Mouse (Mus musculus) heart, embryonic 14.5 days (tissue): Measurements from ENCODE around the gene Antxr2. TPM values are rescaled to one million over a fixed set of nuclear protein-coding genes. Genes with fewer than 3 reads are reported as not detected.

Source experiments
- ATAC-seq: fragments of 200-750 bp; cut with Nextera tagmentation; 2 replicates; pipeline ENCODE4 v1.8.0; 2017; ENCODE audit warnings: low read depth, moderate TSS enrichment; ENCODE audit not compliant: insufficient number of reproducible peaks, insufficient read depth, low FRiP score
- H3K27ac ChIP-seq, 2 experiments: fragments of 200-500 bp in 1 of 2; fragments of 300-500 bp in 1 of 2; sonication (generic) in 1 of 2; replicated peaks in 1 of 2; 2 replicates each; pipeline ENCODE4 v1.5.1; 2012 to 2014; ENCODE audit warnings: low read depth in 2 of 2, low read length in 2 of 2, control low read depth in 1 of 2, mild to moderate bottlenecking in 1 of 2, mixed read lengths in 1 of 2; ENCODE audit not compliant: control insufficient read depth in 1 of 2, insufficient read depth in 1 of 2
- H3K27me3 ChIP-seq: fragments of 300-500 bp; sonication (generic); 2 replicates; pipeline ENCODE4 v1.6.1; 2014; ENCODE audit warnings: mild to moderate bottlenecking, low read length, control low read depth; ENCODE audit not compliant: control insufficient read depth, insufficient read depth
- H3K36me3 ChIP-seq: fragments of 300-500 bp; sonication (generic); 2 replicates; pipeline ENCODE4 v1.6.1; 2014; ENCODE audit warnings: mild to moderate bottlenecking, control low read depth, low read length, mixed read lengths; ENCODE audit not compliant: control insufficient read depth, insufficient read depth
- H3K4me1 ChIP-seq, 2 experiments: fragments of 200-500 bp in 1 of 2; fragments of 300-500 bp in 1 of 2; sonication (generic) in 1 of 2; 2 replicates each; pipeline ENCODE4 v1.6.1; 2012 to 2014; ENCODE audit warnings: low read length in 2 of 2, control low read depth in 1 of 2, mixed read lengths in 1 of 2; ENCODE audit not compliant: control insufficient read depth in 2 of 2, insufficient read depth in 2 of 2
- H3K4me2 ChIP-seq: fragments of 300-500 bp; sonication (generic); 2 replicates; pipeline ENCODE4 v1.6.1; 2014; ENCODE audit warnings: mild to moderate bottlenecking, low read length
- H3K4me3 ChIP-seq, 2 experiments: fragments of 200-500 bp in 1 of 2; fragments of 300-500 bp in 1 of 2; sonication (generic) in 1 of 2; 2 replicates each; pipeline ENCODE4 v1.5.1; 2012 to 2014; ENCODE audit warnings: low read length in 2 of 2, mild to moderate bottlenecking in 2 of 2, control low read depth in 1 of 2, low read depth in 1 of 2, moderate library complexity in 1 of 2; ENCODE audit not compliant: control insufficient read depth in 1 of 2, insufficient read depth in 1 of 2
- H3K9ac ChIP-seq: fragments of 300-500 bp; sonication (generic); 2 replicates; pipeline ENCODE4 v1.6.1; 2014; ENCODE audit warnings: mild to moderate bottlenecking, low read length
- H3K9me3 ChIP-seq: fragments of 300-500 bp; sonication (generic); 2 replicates; pipeline ENCODE4 v1.6.1; 2016; ENCODE audit warnings: low read length, control low read depth; ENCODE audit not compliant: control insufficient read depth
- WGBS: fragments of 180-500 bp; shearing (Covaris S2); extraction: QIAGEN DNeasy Blood & Tissue Kit; methylation state at CpG from one replicate; pipeline ENCODE4 v1.1.7; 2014; 5-methylcytosine and 5-hydroxymethylcytosine counted together
- polyA plus RNA-seq: library from polyadenylated mRNA; unstranded; fragments of >200 nt; fragmentation: Nextera tagmentation; extraction: Ambion mirVana; gene quantifications from 2 replicates; pipeline ENCODE4 v1.2.1, GENCODE M21; 2014

Gene Antxr2
- polyA plus RNA-seq, 1 experiment from 2014 or later: 68.2 TPM

GRCm38 (mm10) chr5:97907482-97907881 is 123.4 kb downstream of the Antxr2 start:
- H3K4me3 ChIP-seq: no peak overlapping the region
- no peaks in the 10 kb centered on the region for H3K27me3 ChIP-seq
- H3K9me3 ChIP-seq: no peaks in the 10 kb centered on the region
- no peak overlapping the region for H3K4me2 ChIP-seq
- peaks cover 0 to 6% of the 10 kb centered on the region in 2 experiments; a peak in 1 of 4 replicates for H3K4me1 ChIP-seq
- no peak overlapping the region for H3K27ac ChIP-seq
- ATAC-seq: no peak
- H3K9ac ChIP-seq: no peak overlapping the region
- no peaks in the 10 kb centered on the region for H3K36me3 ChIP-seq
- WGBS: 64% methylated on average over 6 of the region's 6 CpGs

- no peaks in the 10 kb centered on the region for H3K9me3 ChIP-seq
- H3K4me2 ChIP-seq: no peak overlapping the region
- WGBS: 60% methylated on average over 13 of the region's 13 CpGs
- H3K4me3 ChIP-seq: no peak overlapping the region
- no peak overlapping the region for H3K27ac ChIP-seq
- no peaks in the 10 kb centered on the region for H3K27me3 ChIP-seq
- H3K9ac ChIP-seq: no peak overlapping the region
- no peaks in the 10 kb centered on the region for H3K36me3 ChIP-seq
- peaks cover 0 to 6% of the 10 kb centered on the region in 2 experiments; a peak in 1 of 4 replicates for H3K4me1 ChIP-seq
- ATAC-seq: no peak
These were observed 124.1 kb downstream of the Antxr2 start for GRCm38 (mm10) chr5:97906537-97907266.

GRCm38 (mm10) chr5:97905856-97906255 is 125.0 kb downstream of the Antxr2 start:
- no peak overlapping the region for H3K4me3 ChIP-seq
- no peaks in the 10 kb centered on the region for H3K27me3 ChIP-seq
- no peaks in the 10 kb centered on the region for H3K9me3 ChIP-seq
- ATAC-seq: no peak
- no peaks in the 10 kb centered on the region for H3K36me3 ChIP-seq
- no peak overlapping the region for H3K9ac ChIP-seq
- WGBS: 81% methylated on average over 3 of the region's 3 CpGs
- H3K4me1 ChIP-seq: peaks cover 0 to 6% of the 10 kb centered on the region in 2 experiments; a peak in 1 of 4 replicates
- H3K4me2 ChIP-seq: no peak overlapping the region
- H3K27ac ChIP-seq: no peak overlapping the region

GRCm38 (mm10) chr5:97901096-97901495 is 129.7 kb downstream of the Antxr2 start:
- H3K9me3 ChIP-seq: no peaks in the 10 kb centered on the region
- no peaks in the 10 kb centered on the region for H3K36me3 ChIP-seq
- no peak overlapping the region for H3K4me3 ChIP-seq
- no peak overlapping the region for H3K9ac ChIP-seq
- WGBS: 94% methylated on average over 7 of the region's 7 CpGs
- H3K27ac ChIP-seq: no peak overlapping the region
- H3K4me2 ChIP-seq: no peak overlapping the region
- H3K4me1 ChIP-seq: no peaks in the 10 kb centered on the region
- no peaks in the 10 kb centered on the region for H3K27me3 ChIP-seq
- ATAC-seq: no peak

GRCm38 (mm10) chr5:97899321-97899720 is 131.5 kb downstream of the Antxr2 start:
- WGBS: 84% methylated on average over 5 of the region's 5 CpGs
- no peak for ATAC-seq

GRCm38 (mm10) chr5:97885427-97885826 is 145.4 kb downstream of the Antxr2 start:
- H3K27me3 ChIP-seq: no peaks in the 10 kb centered on the region
- no peak overlapping the region for H3K4me3 ChIP-seq
- H3K36me3 ChIP-seq: peaks cover 24% of the 10 kb centered on the region
- no peaks in the 10 kb centered on the region for H3K4me1 ChIP-seq
- 90% methylated on average over 6 of the region's 6 CpGs for WGBS
- no peak overlapping the region for H3K4me2 ChIP-seq
- ATAC-seq: no peak
- H3K9ac ChIP-seq: no peak overlapping the region
- H3K27ac ChIP-seq: no peak overlapping the region
- no peaks in the 10 kb centered on the region for H3K9me3 ChIP-seq

More at GRCm38 (mm10) chr5:97899321-97899720, 131.5 kb downstream of the Antxr2 start:
- Histone ChIP-seq H3K4me2 (no peak overlapping the region), H3K4me3 (no peak overlapping the region), H3K27ac (no peak overlapping the region), H3K36me3 (no peaks in the 10 kb centered on the region), H3K27me3 (no peaks in the 10 kb centered on the region), H3K9ac (no peak overlapping the region), H3K9me3 (peaks cover 8% of the 10 kb centered on the region; the same call in 1 of the 2 replicates), H3K4me1 (no peaks in the 10 kb centered on the region)

- Histone ChIP-seq H3K27ac (no peak overlapping the region), H3K4me2 (no peak overlapping the region), H3K9me3 (no peaks in the 10 kb centered on the region), H3K4me3 (no peak overlapping the region), H3K4me1 (no peaks in the 10 kb centered on the region), H3K27me3 (no peaks in the 10 kb centered on the region), H3K36me3 (peaks cover 24% of the 10 kb centered on the region), H3K9ac (no peak overlapping the region)
- no peak for ATAC-seq
- whole genome bisulfite sequencing: 81% methylated on average over 3 of the region's 3 CpGs
These were observed 146.7 kb downstream of the Antxr2 start for GRCm38 (mm10) chr5:97884110-97884509.

GRCm38 (mm10) chr5:97881421-97881820 is 149.4 kb downstream of the Antxr2 start:
- Histone ChIP-seq H3K9ac (no peak overlapping the region), H3K9me3 (no peaks in the 10 kb centered on the region), H3K36me3 (peaks cover 24% of the 10 kb centered on the region), H3K4me2 (no peak overlapping the region), H3K27me3 (no peaks in the 10 kb centered on the region), H3K27ac (no peak overlapping the region), H3K4me1 (no peaks in the 10 kb centered on the region), H3K4me3 (no peak overlapping the region)
- 81% methylated on average over 2 of the region's 2 CpGs for WGBS
- ATAC-seq: no peak
